Comparison of ENCODE assay signal across 9 mouse cellular contexts in genomic region chr11:115250405-115251090, GRCm38 (mm10). TPM values are rescaled to one million over a fixed set of nuclear protein-coding genes. Genes with fewer than 3 reads are reported as not detected.
A peak's percentile ranks its signal among the peaks of the same experiment; 100 is the strongest.
DNase-seq lines count a peak whose midpoint lies in the region; ATAC-seq and TF ChIP-seq lines count a peak whose summit lies in the region.
"Had no signal": no experiment of that assay in that cellular context is flagged by ENCODE, and none has a peak within 500 bp of the region (broad histone marks: within the 10 kb centered on the region; RNA-seq: fewer than 3 reads in every experiment).

No protein-coding gene starts in this region.

- peak overlapping the region; percentile 48 for H3K9ac ChIP-seq in forebrain, embryonic 15.5 days (replicated peaks)
- no peak overlapping the region for H3K9ac ChIP-seq in liver, embryonic 15.5 days

- H3K4me1 ChIP-seq in heart, embryonic 10.5 days = peaks cover 38% of the 10 kb centered on the region
- H3K4me1 ChIP-seq in E14TG2a.4 (replicated peaks; ENCODE audit: low read depth, low read length) = peaks cover 52% of the 10 kb centered on the region
- peaks cover 42% of the 10 kb centered on the region for H3K4me1 ChIP-seq in forebrain, embryonic 15.5 days
- peaks cover 9% of the 10 kb centered on the region for H3K4me1 ChIP-seq in liver, embryonic 15.5 days (replicated peaks)

- peak overlapping the region; percentile 96 for H3K4me2 ChIP-seq in forebrain, embryonic 15.5 days (replicated peaks)
- peak overlapping the region; percentile 50 for H3K4me2 ChIP-seq in liver, embryonic 15.5 days

- H3K27me3 ChIP-seq in heart, embryonic 10.5 days (ENCODE audit: insufficient read depth, poor library complexity, severe bottlenecking) = peaks cover 100% of the 10 kb centered on the region
- peaks cover 75% of the 10 kb centered on the region for H3K27me3 ChIP-seq in E14TG2a.4 (ENCODE audit: insufficient read depth, low read length)
- peaks cover 34% of the 10 kb centered on the region for H3K27me3 ChIP-seq in forebrain, embryonic 15.5 days
- peaks cover 85% of the 10 kb centered on the region for H3K27me3 ChIP-seq in liver, embryonic 15.5 days

- no peaks in the 10 kb centered on the region for H3K36me3 ChIP-seq in heart, embryonic 10.5 days
- H3K36me3 ChIP-seq in E14TG2a.4 (ENCODE audit: insufficient read depth, low read length) = no peaks in the 10 kb centered on the region
- no peaks in the 10 kb centered on the region for H3K36me3 ChIP-seq in forebrain, embryonic 15.5 days
- no peaks in the 10 kb centered on the region for H3K36me3 ChIP-seq in liver, embryonic 15.5 days (replicated peaks)

- 0 out of 2 replicates have a peak, but pooled peaks have one; percentile 14 for ATAC-seq in forebrain, embryonic 15.5 days (replicated peaks)
- ATAC-seq in liver, embryonic 15.5 days (ENCODE audit: insufficient read depth) = no peak

- WGBS in heart, embryonic 10.5 days = 1% methylated on average over 36 of the region's 36 CpGs
- WGBS in forebrain, embryonic 15.5 days = under 1% methylated on average over 36 of the region's 36 CpGs
- WGBS in liver, embryonic 15.5 days (ENCODE audit: insufficient replicate concordance) = 5% methylated on average over 36 of the region's 36 CpGs

- peak overlapping the region; percentile 60 for H3K27ac ChIP-seq in heart, embryonic 10.5 days
- H3K27ac ChIP-seq in forebrain, embryonic 15.5 days (replicated peaks) = no peak overlapping the region
- H3K27ac ChIP-seq in liver, embryonic 15.5 days (replicated peaks) = no peak overlapping the region

- TF ChIP-seq CTCF in E14TG2a.4 (conservative IDR thresholded peaks at IDR 0.05; ENCODE audit: low read length) = no peak

- DNase-seq in heart, embryonic 10.5 days (ENCODE audit: low spot score) = no peak
- DNase-seq in heart, adult 8-10 months (ENCODE audit: low spot score) = no peak
- no peak for DNase-seq in adrenal gland, postnatal 25 days
- no peak for DNase-seq in right cerebral cortex, postnatal 14 days
- DNase-seq in thymus, postnatal 4 days = no peak
- DNase-seq: kidney, adult 9 months had no signal

- H3K4me3 ChIP-seq in heart, embryonic 10.5 days = peak overlapping the region; percentile 62
- H3K4me3 ChIP-seq in E14TG2a.4 (replicated peaks; ENCODE audit: low read length) = peak overlapping the region; percentile 80
- H3K4me3 ChIP-seq in forebrain, embryonic 15.5 days = peak overlapping the region; percentile 49
- peak overlapping the region; percentile 32 for H3K4me3 ChIP-seq in liver, embryonic 15.5 days (replicated peaks)

- no peaks in the 10 kb centered on the region for H3K9me3 ChIP-seq in heart, embryonic 10.5 days
- H3K9me3 ChIP-seq in E14TG2a.4 (ENCODE audit: low read length) = no peaks in the 10 kb centered on the region
- H3K9me3 ChIP-seq in forebrain, embryonic 15.5 days = no peaks in the 10 kb centered on the region
- H3K9me3 ChIP-seq in liver, embryonic 15.5 days (replicated peaks) = no peaks in the 10 kb centered on the region

RNA-seq across cellular contexts. Expression of gene Grin2c, which starts 16.5 kb away (rescaled TPM):
- polyA plus RNA-seq in heart, embryonic 10.5 days (2016; fragmentation: Nextera tagmentation; extraction: Ambion mirVana) = 0.23 and 0.65 TPM in 2 replicates
- total RNA-seq in heart, adult 8-10 months (2022) = under 1 TPM; 0.09 to 0.65 (median 0.23) TPM
- 0.22 and 0.23 TPM in 2 replicates for polyA plus RNA-seq in forebrain, embryonic 15.5 days (2015; fragmentation: Nextera tagmentation; extraction: Ambion mirVana)
- 0.05 TPM in 2 replicates for polyA plus RNA-seq in liver, embryonic 15.5 days (2015; fragmentation: Nextera tagmentation; extraction: Ambion mirVana)
- 2.5 and 3.5 TPM in 2 replicates for total RNA-seq in adrenal gland, postnatal 25 days (2021)

RNA-seq across cellular contexts. Expression of gene Fdxr, which starts 26.3 kb away (rescaled TPM):
- polyA plus RNA-seq in heart, embryonic 10.5 days (2016; fragmentation: Nextera tagmentation; extraction: Ambion mirVana) = 14.3 and 16.5 TPM in 2 replicates
- 1 to 10 TPM; 9.1 to 10.0 (median 9.6) TPM for total RNA-seq in heart, adult 8-10 months (2022)
- 23.9 and 24.0 TPM in 2 replicates for polyA plus RNA-seq in forebrain, embryonic 15.5 days (2015; fragmentation: Nextera tagmentation; extraction: Ambion mirVana)
- 19.5 and 21.1 TPM in 2 replicates for polyA plus RNA-seq in liver, embryonic 15.5 days (2015; fragmentation: Nextera tagmentation; extraction: Ambion mirVana)
- 1,338 and 1,408 TPM in 2 replicates for total RNA-seq in adrenal gland, postnatal 25 days (2021)

RNA-seq across cellular contexts. Expression of gene Fads6, which starts 46.9 kb away (rescaled TPM):
- 0.64 and 1.3 TPM in 2 replicates for polyA plus RNA-seq in heart, embryonic 10.5 days (2016; fragmentation: Nextera tagmentation; extraction: Ambion mirVana)
- 1 to 10 TPM; 2.0 to 3.5 (median 2.3) TPM for total RNA-seq in heart, adult 8-10 months (2022)
- 0.37 TPM in 2 replicates for polyA plus RNA-seq in forebrain, embryonic 15.5 days (2015; fragmentation: Nextera tagmentation; extraction: Ambion mirVana)
- polyA plus RNA-seq in liver, embryonic 15.5 days (2015; fragmentation: Nextera tagmentation; extraction: Ambion mirVana) = 3.4 and 4.1 TPM in 2 replicates
- total RNA-seq in adrenal gland, postnatal 25 days (2021) = 75.5 and 93.9 TPM in 2 replicates

RNA-seq across cellular contexts. Expression of gene Otop2, which starts 56.4 kb away (rescaled TPM):
- not detected in 2 replicates for polyA plus RNA-seq in heart, embryonic 10.5 days (2016; fragmentation: Nextera tagmentation; extraction: Ambion mirVana)
- not detected for total RNA-seq in heart, adult 8-10 months (2022)
- polyA plus RNA-seq in forebrain, embryonic 15.5 days (2015; fragmentation: Nextera tagmentation; extraction: Ambion mirVana) = 0.08 TPM in 1 of 2 replicates, not detected in the other
- polyA plus RNA-seq in liver, embryonic 15.5 days (2015; fragmentation: Nextera tagmentation; extraction: Ambion mirVana) = not detected in 2 replicates
- not detected in 2 replicates for total RNA-seq in adrenal gland, postnatal 25 days (2021)
